Mouse (Mus musculus): ENCODE results near the gene Cnfn. TPM values are rescaled to one million over a fixed set of nuclear protein-coding genes. Genes with fewer than 3 reads are reported as not detected.

The Cnfn gene
- polyA plus RNA-seq (2012), result not detected in 2 replicates

DNA sequence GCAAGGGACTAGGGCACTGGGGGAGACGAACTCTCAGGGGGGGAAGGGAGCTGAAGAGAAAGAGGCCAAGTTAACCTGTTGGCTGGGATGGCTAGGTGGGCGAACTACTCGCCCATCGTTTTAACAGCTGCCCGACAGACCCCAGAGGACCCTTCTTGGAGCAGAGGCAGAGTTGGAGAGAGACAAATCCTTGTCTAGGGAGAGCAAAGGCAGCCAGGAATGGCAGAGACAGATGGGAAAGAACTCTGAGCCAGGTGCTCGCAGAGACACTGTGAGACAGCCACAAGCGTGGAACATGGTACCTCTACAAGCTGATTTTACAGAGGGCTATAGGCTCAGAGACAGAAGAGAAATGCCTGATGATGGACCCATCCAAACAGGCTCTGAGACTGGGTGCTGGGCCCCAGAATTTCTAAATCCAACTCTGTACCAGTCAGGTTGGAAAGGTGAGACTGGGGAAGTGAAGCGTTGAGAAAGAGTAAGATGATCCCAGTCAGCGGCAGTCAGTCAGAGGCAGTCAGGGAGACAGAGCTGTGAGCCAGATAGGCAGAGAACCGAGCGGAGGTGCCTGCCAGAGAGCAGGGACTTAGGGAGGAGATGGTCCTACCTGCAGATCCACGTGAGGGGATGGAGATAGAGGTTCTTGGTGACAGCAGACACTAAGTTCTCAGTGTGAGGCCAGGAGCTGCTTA is at the start of gene Cnfn:
Gene Cnfn, minus strand, starts transcription at position 667 of the 692 bp plus-strand sequence.
- TF ChIP-seq TAL1 (IDR thresholded peaks at IDR 0.05; ENCODE audit: low read length) (no peak), GATA1 (IDR thresholded peaks at IDR 0.05; ENCODE audit: low read length) (no peak)
- Histone ChIP-seq H3K27me3 (ENCODE audit: control insufficient read depth) (peaks cover 45% of the 10 kb centered on the region), H3K4me3 (replicated peaks) (no peak within 1 kb of the TSS), H3K9me3 (ENCODE audit: control insufficient read depth, low read length) (no peaks in the 10 kb centered on the region), H3K4me1 (ENCODE audit: control insufficient read depth) (no peaks in the 10 kb centered on the region), H3K36me3 (ENCODE audit: control insufficient read depth) (no peaks in the 10 kb centered on the region)

DNA sequence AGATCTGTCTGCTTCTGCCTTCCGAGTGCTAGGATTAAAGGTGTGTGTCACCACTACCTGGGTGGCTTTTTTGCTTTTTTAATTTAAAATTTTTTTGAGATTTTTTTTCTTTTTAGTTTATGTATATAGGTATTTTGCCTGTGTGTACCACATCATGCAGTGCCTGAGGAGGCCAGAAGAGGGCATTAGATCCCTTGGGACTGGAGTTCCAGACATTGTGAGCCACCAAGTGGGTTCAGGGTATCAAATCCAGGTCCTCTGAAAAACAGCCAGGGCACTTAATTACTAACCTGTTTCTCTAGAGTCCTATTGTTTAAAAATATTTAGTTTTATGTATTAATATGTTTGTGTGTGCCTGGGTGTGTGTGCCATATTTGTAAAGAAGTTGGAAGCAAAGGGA is 48.1 kb upstream of the Cnfn start:
- Histone ChIP-seq H3K36me3 (ENCODE audit: control insufficient read depth) (no peaks in the 10 kb centered on the region), H3K4me3 (replicated peaks) (no peak overlapping the region)
- TF ChIP-seq TAL1 (IDR thresholded peaks at IDR 0.05; ENCODE audit: low read length), result no peak
- TF ChIP-seq GATA1 (IDR thresholded peaks at IDR 0.05; ENCODE audit: low read length), result no peak

DNA sequence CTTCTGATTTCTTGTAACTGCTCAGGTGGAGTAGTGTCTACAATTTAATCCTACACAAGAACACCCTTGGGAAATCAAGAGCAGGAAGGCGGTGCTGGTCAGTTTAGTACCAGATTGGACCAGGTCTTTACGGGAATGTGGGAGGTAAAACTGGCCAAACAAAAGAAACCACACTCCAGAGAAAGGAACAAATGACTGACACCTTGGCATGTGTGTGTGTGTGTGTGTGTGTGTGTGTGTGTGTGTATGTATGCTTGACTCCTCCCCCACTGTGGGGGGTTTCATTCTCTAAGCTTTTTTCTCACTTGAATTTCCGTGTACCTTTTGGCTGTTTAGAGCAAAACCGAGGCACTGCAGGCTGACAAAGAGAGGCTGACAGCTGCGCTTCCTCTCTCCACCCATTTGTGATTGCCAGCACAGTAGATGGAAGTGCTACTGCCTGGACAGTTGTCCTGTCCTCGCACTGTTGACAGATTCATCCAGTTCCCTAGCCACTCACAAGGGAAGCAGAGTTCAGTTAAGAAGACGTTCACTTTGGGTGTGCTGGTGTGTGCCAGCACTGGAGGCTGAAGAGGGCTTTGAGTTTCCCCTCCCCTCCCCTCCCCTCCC is 43.4 kb upstream of the Cnfn start, which contains the start of gene Cxcl17:
Gene Cxcl17, minus strand, starts transcription at position 54 of the 609 bp plus-strand sequence.
- Histone ChIP-seq H3K4me3 (replicated peaks) (no peak within 1 kb of the TSS), H3K36me3 (ENCODE audit: control insufficient read depth) (no peaks in the 10 kb centered on the region), H3K9me3 (ENCODE audit: control insufficient read depth, low read length) (no peaks in the 10 kb centered on the region), H3K27me3 (ENCODE audit: control insufficient read depth) (no peaks in the 10 kb centered on the region), H3K4me1 (ENCODE audit: control insufficient read depth) (peaks cover 8% of the 10 kb centered on the region)
- TF ChIP-seq TAL1 (IDR thresholded peaks at IDR 0.05; ENCODE audit: low read length), result no peak
- no peak for TF ChIP-seq GATA1 (IDR thresholded peaks at IDR 0.05; ENCODE audit: low read length)

More for the DNA sequence above, 48.1 kb upstream of the Cnfn start:
- Histone ChIP-seq H3K27me3 (ENCODE audit: control insufficient read depth) (no peaks in the 10 kb centered on the region), H3K4me1 (ENCODE audit: control insufficient read depth) (peaks cover 8% of the 10 kb centered on the region), H3K9me3 (ENCODE audit: control insufficient read depth, low read length) (no peaks in the 10 kb centered on the region)

DNA sequence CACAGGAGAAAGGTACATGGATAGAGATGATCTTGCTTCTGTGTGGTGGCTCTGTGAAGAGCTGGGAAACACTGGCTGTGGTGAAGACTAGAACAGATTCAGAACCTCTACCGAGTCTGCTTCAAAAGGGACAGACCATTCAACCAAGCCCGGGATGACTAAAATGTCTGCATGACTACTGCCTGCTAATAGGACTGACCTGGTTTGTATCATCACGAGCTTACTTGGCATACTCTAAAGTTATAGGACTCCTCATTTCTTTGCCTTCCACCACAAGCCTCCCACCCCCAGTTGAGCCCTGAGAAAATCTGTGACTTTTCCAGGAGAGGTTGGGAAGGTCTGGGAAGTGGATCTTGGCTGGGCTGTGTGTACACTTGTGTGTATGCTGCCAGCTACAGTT is 42.3 kb upstream of the Cnfn start:
- no peaks in the 10 kb centered on the region for H3K36me3 ChIP-seq (ENCODE audit: control insufficient read depth)
- peaks cover 8% of the 10 kb centered on the region for H3K4me1 ChIP-seq (ENCODE audit: control insufficient read depth)
- H3K9me3 ChIP-seq (ENCODE audit: control insufficient read depth, low read length), result no peaks in the 10 kb centered on the region
- H3K27me3 ChIP-seq (ENCODE audit: control insufficient read depth), result no peaks in the 10 kb centered on the region
- TF ChIP-seq GATA1 (IDR thresholded peaks at IDR 0.05; ENCODE audit: low read length), result no peak
- TF ChIP-seq TAL1 (IDR thresholded peaks at IDR 0.05; ENCODE audit: low read length), result no peak
- H3K4me3 ChIP-seq (replicated peaks), result no peak overlapping the region

DNA sequence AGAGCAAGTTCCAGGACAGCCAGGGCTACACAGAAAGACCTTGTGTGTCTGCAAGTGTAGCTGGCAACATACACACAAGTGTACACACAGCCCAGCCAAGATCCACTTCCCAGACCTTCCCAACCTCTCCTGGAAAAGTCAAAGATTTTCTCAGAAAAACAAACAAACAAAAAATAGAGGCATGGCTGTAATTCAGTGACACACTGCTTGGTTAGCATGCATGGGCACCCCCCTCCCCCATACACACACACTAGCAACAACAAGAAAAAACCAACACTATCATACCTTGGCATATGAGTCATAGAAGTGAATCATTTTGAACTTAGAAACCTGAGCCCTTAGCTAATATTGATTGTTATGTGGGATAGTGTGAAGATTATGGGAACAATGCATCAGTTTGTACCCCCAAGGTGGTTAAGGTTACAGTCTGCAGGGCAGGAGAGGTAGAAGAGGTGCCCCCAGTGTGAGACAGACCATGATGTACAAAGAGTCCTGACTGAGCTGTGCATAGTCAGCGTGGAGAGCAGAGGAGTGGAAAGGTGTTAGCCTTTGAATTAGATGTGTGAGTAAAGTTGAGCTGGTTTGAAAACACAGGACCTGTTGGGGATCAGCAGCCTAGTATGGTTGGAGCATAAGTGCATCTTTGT is 41.6 kb upstream of the Cnfn start:
- Histone ChIP-seq H3K4me3 (replicated peaks) (no peak overlapping the region), H3K9me3 (ENCODE audit: control insufficient read depth, low read length) (no peaks in the 10 kb centered on the region), H3K27me3 (ENCODE audit: control insufficient read depth) (no peaks in the 10 kb centered on the region), H3K36me3 (ENCODE audit: control insufficient read depth) (no peaks in the 10 kb centered on the region), H3K4me1 (ENCODE audit: control insufficient read depth) (peaks cover 8% of the 10 kb centered on the region)
- TF ChIP-seq GATA1 (IDR thresholded peaks at IDR 0.05; ENCODE audit: low read length), result no peak
- TF ChIP-seq TAL1 (IDR thresholded peaks at IDR 0.05; ENCODE audit: low read length), result no peak

DNA sequence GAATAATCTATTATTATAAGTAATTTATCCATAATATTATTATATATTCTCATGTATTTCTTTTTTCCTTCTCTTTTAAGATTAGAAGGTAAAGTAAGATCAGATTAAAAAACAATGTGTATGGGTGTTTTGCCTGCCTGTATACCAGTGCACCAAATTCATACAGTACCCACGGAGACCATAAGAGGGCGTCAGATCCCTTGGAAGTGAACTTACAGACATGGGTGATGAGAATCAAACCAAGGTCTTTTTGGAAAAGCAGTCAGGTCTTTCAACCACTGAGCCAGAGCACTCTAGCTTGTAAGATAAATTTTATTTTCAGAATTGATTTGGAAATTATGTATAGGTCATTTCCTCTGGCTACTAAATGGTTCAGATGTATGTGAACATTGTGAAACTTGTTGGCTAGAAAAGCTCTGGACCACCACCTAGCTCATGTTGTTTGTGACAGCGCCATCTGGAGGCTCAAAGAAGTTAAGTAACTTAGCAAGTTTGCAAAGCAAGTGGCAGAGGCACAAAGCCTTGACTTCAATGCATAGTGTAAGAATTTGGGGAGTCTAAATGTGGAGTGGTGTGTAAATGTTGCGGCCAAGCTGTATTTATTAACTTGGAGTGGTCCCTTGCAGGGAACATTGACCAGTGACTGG is 39.7 kb upstream of the Cnfn start:
- Histone ChIP-seq H3K4me1 (ENCODE audit: control insufficient read depth) (no peaks in the 10 kb centered on the region), H3K4me3 (replicated peaks) (no peak overlapping the region), H3K27me3 (ENCODE audit: control insufficient read depth) (no peaks in the 10 kb centered on the region), H3K36me3 (ENCODE audit: control insufficient read depth) (no peaks in the 10 kb centered on the region), H3K9me3 (ENCODE audit: control insufficient read depth, low read length) (no peaks in the 10 kb centered on the region)
- no peak for TF ChIP-seq TAL1 (IDR thresholded peaks at IDR 0.05; ENCODE audit: low read length)
- no peak for TF ChIP-seq GATA1 (IDR thresholded peaks at IDR 0.05; ENCODE audit: low read length)

DNA sequence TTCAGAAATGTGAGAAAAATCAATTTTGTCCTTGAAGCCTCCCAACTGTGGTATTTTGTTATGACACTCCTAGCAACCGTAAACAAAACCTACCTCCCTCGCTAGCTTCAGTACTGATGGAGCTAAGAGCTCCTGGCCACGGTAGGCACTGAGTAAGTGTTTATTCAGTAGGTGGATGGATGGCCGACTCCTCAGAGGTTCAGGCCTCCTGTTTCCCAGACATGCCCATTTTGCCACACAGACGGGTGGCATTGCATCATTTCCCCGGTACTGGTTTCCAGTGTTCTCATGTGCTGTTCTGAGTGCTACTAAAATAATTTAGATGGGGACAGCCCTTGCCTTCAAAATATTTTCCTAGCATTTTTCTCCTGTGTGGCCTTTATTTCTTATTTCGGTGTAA is 36.9 kb upstream of the Cnfn start:
- TF ChIP-seq GATA1 (IDR thresholded peaks at IDR 0.05; ENCODE audit: low read length) (no peak), TAL1 (IDR thresholded peaks at IDR 0.05; ENCODE audit: low read length) (no peak)
- H3K36me3 ChIP-seq (ENCODE audit: control insufficient read depth), result no peaks in the 10 kb centered on the region
- no peak overlapping the region for H3K4me3 ChIP-seq (replicated peaks)
- peaks cover 9% of the 10 kb centered on the region for H3K4me1 ChIP-seq (ENCODE audit: control insufficient read depth)
- no peaks in the 10 kb centered on the region for H3K9me3 ChIP-seq (ENCODE audit: control insufficient read depth, low read length)
- H3K27me3 ChIP-seq (ENCODE audit: control insufficient read depth), result no peaks in the 10 kb centered on the region

DNA sequence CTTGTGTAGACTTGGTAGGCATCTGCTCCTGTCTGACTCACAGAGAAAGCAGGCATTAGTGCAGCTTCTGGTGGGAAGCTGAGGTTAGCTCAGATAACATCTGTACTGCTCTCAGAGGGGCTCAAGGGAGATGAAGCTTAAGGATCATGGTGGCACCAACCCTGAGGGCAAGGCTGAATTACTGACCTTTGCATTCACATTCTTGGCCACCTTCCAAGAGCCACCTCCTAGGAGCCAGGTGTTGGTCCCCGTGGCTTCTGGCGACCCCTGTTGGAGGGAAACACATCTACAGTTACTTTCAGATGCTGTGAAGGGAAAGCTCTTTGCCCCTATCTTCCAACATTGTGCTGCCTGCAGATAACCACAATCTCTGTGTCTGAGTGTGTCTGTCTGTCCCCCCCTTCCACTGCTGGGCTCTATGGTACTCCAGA is 33.2 kb upstream of the Cnfn start:
- Histone ChIP-seq H3K9me3 (ENCODE audit: control insufficient read depth, low read length) (no peaks in the 10 kb centered on the region), H3K4me3 (replicated peaks) (no peak overlapping the region), H3K36me3 (ENCODE audit: control insufficient read depth) (no peaks in the 10 kb centered on the region), H3K4me1 (ENCODE audit: control insufficient read depth) (peaks cover 9% of the 10 kb centered on the region), H3K27me3 (ENCODE audit: control insufficient read depth) (no peaks in the 10 kb centered on the region)
- TF ChIP-seq TAL1 (IDR thresholded peaks at IDR 0.05; ENCODE audit: low read length) (no peak), GATA1 (IDR thresholded peaks at IDR 0.05; ENCODE audit: low read length) (no peak)

DNA sequence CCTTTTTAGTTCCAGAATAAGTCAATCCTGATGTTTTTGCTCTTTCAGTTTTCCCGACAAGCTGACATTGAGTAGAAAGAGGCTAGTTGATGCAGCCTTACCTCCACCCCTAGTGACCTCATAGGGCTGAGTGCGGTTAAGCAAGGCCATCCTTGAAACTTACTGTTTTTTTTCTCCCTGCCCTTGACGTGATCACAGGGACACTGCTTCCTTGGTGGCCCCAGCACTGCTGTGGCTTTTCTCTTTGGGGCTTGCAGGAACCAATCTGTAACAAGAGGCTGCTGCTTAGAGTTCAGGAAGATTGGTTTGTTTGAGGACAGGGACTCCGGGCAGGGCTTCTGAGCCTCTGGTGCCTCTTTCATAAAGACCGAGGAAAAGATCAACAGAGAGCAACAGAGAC is 32.5 kb upstream of the Cnfn start:
- TF ChIP-seq TAL1 (IDR thresholded peaks at IDR 0.05; ENCODE audit: low read length) (no peak), GATA1 (IDR thresholded peaks at IDR 0.05; ENCODE audit: low read length) (no peak)
- Histone ChIP-seq H3K4me1 (ENCODE audit: control insufficient read depth) (peaks cover 9% of the 10 kb centered on the region), H3K9me3 (ENCODE audit: control insufficient read depth, low read length) (no peaks in the 10 kb centered on the region), H3K4me3 (replicated peaks) (no peak overlapping the region), H3K27me3 (ENCODE audit: control insufficient read depth) (no peaks in the 10 kb centered on the region), H3K36me3 (ENCODE audit: control insufficient read depth) (no peaks in the 10 kb centered on the region)
